Mouse (Mus musculus) liver, embryonic 12.5 days (tissue): Measurements from ENCODE around the gene Car1. TPM values are rescaled to one million over a fixed set of nuclear protein-coding genes. Genes with fewer than 3 reads are reported as not detected.
"Not testable (repeated sequence)": the region's sequence is repeated elsewhere in the genome, so short reads cannot be mapped to it uniquely, and the experiment has no call there.

Source experiments
- ATAC-seq: fragments of 200-750 bp; cut with Nextera tagmentation; 2 replicates; pipeline ENCODE4 v1.8.0; 2017; ENCODE audit warnings: moderate number of reproducible peaks, mild to moderate bottlenecking, moderate library complexity
- H3K27ac ChIP-seq: fragments of 300-500 bp; sonication (generic); 2 replicates; pipeline ENCODE4 v1.5.1; 2016; ENCODE audit warnings: mild to moderate bottlenecking
- H3K27me3 ChIP-seq: fragments of 300-500 bp; sonication (generic); replicated peaks from 2 replicates; pipeline ENCODE4 v1.6.1; 2016; ENCODE audit warnings: mild to moderate bottlenecking, moderate library complexity
- H3K36me3 ChIP-seq: fragments of 300-500 bp; sonication (generic); 2 replicates; pipeline ENCODE4 v1.6.1; 2016; ENCODE audit warnings: mild to moderate bottlenecking, moderate library complexity
- H3K4me1 ChIP-seq: fragments of 300-500 bp; sonication (generic); 2 replicates; pipeline ENCODE4 v1.6.1; 2016
- H3K4me2 ChIP-seq: fragments of 300-500 bp; sonication (generic); 2 replicates; pipeline ENCODE4 v1.6.1; 2016; ENCODE audit warnings: mild to moderate bottlenecking, moderate library complexity
- H3K4me3 ChIP-seq: fragments of 300-500 bp; sonication (generic); 2 replicates; pipeline ENCODE4 v1.5.1; 2016; ENCODE audit warnings: mild to moderate bottlenecking, moderate library complexity
- H3K9ac ChIP-seq: fragments of 300-500 bp; sonication (generic); 2 replicates; pipeline ENCODE4 v1.6.1; 2016; ENCODE audit warnings: mild to moderate bottlenecking, moderate library complexity
- H3K9me3 ChIP-seq: fragments of 300-500 bp; sonication (generic); replicated peaks from 2 replicates; pipeline ENCODE4 v1.6.1; 2016; ENCODE audit warnings: mild to moderate bottlenecking, moderate library complexity
- WGBS: fragments of 180-500 bp; shearing (Covaris S2); methylation state at CpG from one replicate; pipeline ENCODE4 v1.1.7; 2016; ENCODE audit not compliant: insufficient replicate concordance; 5-methylcytosine and 5-hydroxymethylcytosine counted together
- polyA plus RNA-seq: library from polyadenylated mRNA; unstranded; fragments of >200 nt; fragmentation: Nextera tagmentation; extraction: Ambion mirVana; gene quantifications from 2 replicates; pipeline ENCODE4 v1.2.1, GENCODE M21; 2016

Gene Car1
- polyA plus RNA-seq, 1 experiment from 2014 or later, result 41.1 TPM

DNA sequence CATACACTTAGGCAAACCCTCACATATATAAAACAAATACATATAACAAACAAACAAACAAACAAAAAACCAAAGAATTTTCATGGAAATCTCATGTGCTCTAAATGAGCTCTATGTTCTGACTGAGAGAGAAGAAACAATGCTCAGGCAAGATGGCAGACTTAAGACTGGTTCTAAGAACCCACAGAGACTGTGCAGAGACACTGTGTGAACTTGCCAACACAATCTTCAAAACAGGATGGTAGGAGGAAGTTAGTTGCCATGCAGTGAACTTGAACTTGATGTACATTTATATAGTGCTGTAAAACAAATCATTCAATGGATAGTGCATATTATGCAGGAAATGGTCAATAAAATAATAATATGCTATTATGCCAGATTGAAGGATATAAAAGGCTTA, 1.5 kb downstream of the Car1 start:
- Histone ChIP-seq H3K4me1 (no peaks in the 10 kb centered on the region), H3K4me3 (no peak overlapping the region), H3K27me3 (no peaks in the 10 kb centered on the region), H3K9ac (no peak overlapping the region), H3K9me3 (no peaks in the 10 kb centered on the region), H3K36me3 (no peaks in the 10 kb centered on the region), H3K27ac (no peak overlapping the region), H3K4me2 (no peak overlapping the region)
- no peak for ATAC-seq

DNA sequence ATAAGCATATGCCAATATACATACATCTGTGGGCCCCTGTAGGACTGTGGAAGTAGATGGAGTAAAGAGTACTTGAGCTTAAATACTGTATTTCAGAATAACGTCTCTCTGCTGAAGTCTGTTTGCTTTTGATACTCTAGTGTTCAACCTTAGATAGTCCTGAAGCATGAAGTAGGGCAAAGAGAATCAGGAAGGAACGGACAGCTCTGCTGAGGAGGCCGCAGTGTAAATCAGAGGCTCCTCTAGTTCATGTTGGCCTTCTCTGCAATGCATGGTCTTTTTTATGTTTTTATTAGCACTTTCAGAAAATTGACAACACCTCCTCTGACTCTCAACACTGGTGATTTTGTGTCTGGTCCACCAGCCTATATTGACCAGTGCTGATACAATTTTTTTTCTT, 2.2 kb downstream of the Car1 start:
- H3K27me3 ChIP-seq, result no peaks in the 10 kb centered on the region
- ATAC-seq, result no peak
- no peaks in the 10 kb centered on the region for H3K4me1 ChIP-seq
- H3K4me3 ChIP-seq, result no peak overlapping the region
- WGBS, result 71% methylated on average over 3 of the region's 3 CpGs
- H3K9ac ChIP-seq, result no peak overlapping the region
- no peaks in the 10 kb centered on the region for H3K9me3 ChIP-seq
- H3K27ac ChIP-seq, result no peak overlapping the region
- H3K36me3 ChIP-seq, result no peaks in the 10 kb centered on the region
- no peak overlapping the region for H3K4me2 ChIP-seq

DNA sequence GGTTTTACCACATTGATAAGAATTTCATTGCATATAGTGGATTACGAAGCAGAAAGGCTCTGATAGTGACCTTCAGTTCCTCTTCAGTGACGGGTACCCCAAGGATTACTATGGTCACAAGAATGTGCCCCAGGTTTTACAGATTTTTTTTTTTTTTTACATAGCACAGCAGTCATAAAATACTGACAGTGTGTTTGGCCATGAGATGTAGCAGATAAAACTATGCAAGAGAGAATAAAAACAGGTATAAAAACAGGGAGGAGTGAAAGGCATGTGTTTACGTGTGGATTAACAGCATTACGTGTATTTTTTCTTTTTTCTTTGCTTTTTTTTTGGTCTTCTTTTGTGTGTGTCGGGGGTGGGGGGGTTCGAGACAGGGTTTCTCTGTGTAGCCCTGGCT, 3.3 kb downstream of the Car1 start:
- H3K4me2 ChIP-seq, result no peak overlapping the region
- no peak overlapping the region for H3K9ac ChIP-seq
- H3K4me1 ChIP-seq, result no peaks in the 10 kb centered on the region
- H3K27me3 ChIP-seq, result no peaks in the 10 kb centered on the region
- no peaks in the 10 kb centered on the region for H3K9me3 ChIP-seq
- no peak overlapping the region for H3K4me3 ChIP-seq
- 67% methylated on average over 6 of the region's 6 CpGs for WGBS
- no peak for ATAC-seq
- H3K27ac ChIP-seq, result no peak overlapping the region
- H3K36me3 ChIP-seq, result no peaks in the 10 kb centered on the region

DNA sequence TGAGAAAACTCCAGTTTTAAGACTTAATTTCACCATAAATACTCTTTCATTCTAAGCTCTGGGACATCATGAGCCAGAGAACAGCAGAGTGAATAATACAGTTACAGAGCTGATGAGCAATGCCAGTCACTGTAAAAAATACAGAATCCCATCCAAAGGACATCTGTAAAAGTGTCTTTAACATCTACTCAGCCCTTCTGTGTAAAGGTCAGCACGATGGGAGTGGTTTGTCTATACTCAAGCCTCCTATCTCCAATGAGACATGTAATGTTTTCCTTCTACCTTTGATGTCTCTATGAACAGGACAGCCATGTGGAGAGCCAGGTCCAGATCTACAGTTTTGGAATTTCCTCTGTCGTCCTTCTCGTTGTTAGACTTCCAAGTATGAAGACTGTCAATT, 11.1 kb downstream of the Car1 start:
- no peaks in the 10 kb centered on the region for H3K9me3 ChIP-seq
- H3K4me2 ChIP-seq, result no peak overlapping the region
- H3K27ac ChIP-seq, result no peak overlapping the region
- H3K36me3 ChIP-seq, result no peaks in the 10 kb centered on the region
- H3K9ac ChIP-seq, result no peak overlapping the region
- no peak for ATAC-seq
- H3K4me3 ChIP-seq, result no peak overlapping the region
- 72% methylated on average over 3 of the region's 3 CpGs for WGBS
- H3K27me3 ChIP-seq, result no peaks in the 10 kb centered on the region
- no peaks in the 10 kb centered on the region for H3K4me1 ChIP-seq

DNA sequence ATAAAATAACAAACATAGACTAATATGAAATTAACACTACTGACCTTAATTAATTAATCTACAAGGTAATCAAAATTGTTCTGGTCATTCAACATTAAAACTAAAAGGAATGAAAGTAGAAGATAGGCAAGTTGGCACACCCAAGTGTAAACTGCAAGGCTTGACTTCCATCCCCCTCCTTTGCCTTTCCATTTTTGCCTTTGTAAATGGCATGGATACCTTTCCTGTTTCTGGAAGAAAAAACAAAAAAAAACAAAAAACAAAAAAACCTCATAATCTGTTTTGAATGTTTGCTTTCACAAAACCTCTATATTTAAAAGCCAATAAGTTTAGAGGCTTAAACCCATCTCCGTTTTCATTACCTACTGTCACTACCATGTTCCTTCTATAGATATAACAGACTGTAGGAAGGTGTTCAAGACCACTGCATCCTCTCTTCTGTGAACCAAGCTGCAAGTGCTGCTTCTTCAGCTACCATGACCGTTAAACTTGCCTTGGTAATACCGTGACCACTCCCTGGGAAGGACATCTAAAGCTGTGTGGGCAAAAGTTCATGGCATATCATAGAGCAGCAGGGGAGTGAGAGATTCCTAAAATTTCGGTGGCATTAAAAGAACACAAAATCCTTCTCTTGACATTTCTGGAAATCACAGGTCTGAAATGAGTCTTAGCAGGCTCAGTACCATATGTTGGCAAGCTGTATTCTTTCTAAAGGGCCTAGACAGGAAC, 12.7 kb downstream of the Car1 start:
- no peak for ATAC-seq
- no peak overlapping the region for H3K4me3 ChIP-seq
- 65% methylated on average over 4 of the region's 4 CpGs for WGBS
- H3K27ac ChIP-seq, result no peak overlapping the region
- no peak overlapping the region for H3K4me2 ChIP-seq
- H3K4me1 ChIP-seq, result no peaks in the 10 kb centered on the region
- no peaks in the 10 kb centered on the region for H3K9me3 ChIP-seq
- H3K27me3 ChIP-seq, result no peaks in the 10 kb centered on the region
- no peak overlapping the region for H3K9ac ChIP-seq
- no peaks in the 10 kb centered on the region for H3K36me3 ChIP-seq

DNA sequence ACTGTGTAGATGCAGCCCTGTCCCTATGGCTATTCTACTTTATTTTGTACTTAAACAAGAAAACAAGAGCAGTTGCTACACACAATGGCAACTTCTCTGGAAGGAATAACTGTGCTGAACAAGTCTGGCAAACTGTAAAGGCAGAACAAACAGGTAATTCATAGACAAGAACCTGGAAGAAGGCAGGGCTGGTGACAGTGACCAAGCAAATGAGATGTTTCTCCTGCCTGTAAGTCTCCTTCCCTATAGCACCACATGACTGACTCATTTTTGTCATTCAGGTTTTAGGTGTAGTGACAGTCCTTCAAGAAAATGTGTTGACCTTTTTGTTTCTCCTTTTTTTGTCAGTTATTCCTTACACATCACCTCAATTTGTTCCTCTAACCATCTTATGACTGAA, 16.1 kb downstream of the Car1 start:
- Histone ChIP-seq H3K27me3 (no peaks in the 10 kb centered on the region), H3K9me3 (no peaks in the 10 kb centered on the region), H3K9ac (no peak overlapping the region), H3K4me2 (no peak overlapping the region), H3K36me3 (no peaks in the 10 kb centered on the region), H3K4me3 (no peak overlapping the region), H3K4me1 (no peaks in the 10 kb centered on the region), H3K27ac (no peak overlapping the region)
- ATAC-seq, result no peak

DNA sequence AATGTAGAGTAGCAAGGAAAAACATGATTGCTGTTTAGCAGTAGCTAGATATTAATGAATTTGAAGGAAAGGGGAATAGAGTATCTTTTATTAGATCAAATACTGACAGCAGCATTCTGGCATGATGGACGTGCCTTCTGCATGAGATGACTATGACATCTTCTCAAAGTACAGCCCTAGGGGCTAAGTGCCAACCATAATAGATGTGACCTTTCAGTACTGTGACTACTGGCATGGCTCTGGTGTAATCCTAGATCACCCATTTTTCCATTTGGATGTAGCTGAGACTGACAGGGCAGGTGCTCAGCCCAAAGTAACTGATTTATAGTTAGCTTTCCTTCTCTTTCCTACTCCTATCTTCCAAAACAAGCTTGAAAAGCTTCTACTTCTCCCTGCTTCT, 20.6 kb downstream of the Car1 start:
- Histone ChIP-seq H3K4me3 (no peak overlapping the region), H3K27ac (no peak overlapping the region), H3K27me3 (no peaks in the 10 kb centered on the region), H3K36me3 (no peaks in the 10 kb centered on the region), H3K9me3 (no peaks in the 10 kb centered on the region), H3K4me1 (no peaks in the 10 kb centered on the region), H3K9ac (no peak overlapping the region), H3K4me2 (no peak overlapping the region)
- WGBS, result 66% methylated on average over 1 of the region's 1 CpGs
- ATAC-seq, result no peak

DNA sequence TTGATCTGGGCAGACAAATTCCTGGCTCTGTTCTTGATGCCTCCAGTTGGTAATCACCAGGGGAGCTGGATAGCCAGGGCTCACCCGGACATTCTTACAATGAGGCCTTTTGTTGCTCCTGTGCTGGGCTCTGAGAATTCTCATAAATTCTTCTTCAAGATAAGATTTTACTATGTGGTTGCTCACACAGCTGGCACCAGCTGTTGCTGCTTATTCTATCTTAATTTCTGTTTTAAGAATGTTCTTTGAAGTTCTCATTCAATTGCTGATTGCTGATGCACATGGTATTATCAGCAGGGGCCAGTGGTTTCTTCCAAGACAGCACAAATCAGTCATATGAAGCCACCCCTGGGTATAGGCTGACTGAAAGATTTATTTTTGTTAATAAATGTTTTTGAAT, 21.0 kb downstream of the Car1 start:
- Histone ChIP-seq H3K36me3 (no peaks in the 10 kb centered on the region), H3K9ac (no peak overlapping the region), H3K4me3 (no peak overlapping the region), H3K4me1 (no peaks in the 10 kb centered on the region), H3K9me3 (no peaks in the 10 kb centered on the region), H3K27me3 (no peaks in the 10 kb centered on the region), H3K4me2 (no peak overlapping the region), H3K27ac (no peak overlapping the region)
- no peak for ATAC-seq
- 73% methylated on average over 1 of the region's 1 CpGs for WGBS

DNA sequence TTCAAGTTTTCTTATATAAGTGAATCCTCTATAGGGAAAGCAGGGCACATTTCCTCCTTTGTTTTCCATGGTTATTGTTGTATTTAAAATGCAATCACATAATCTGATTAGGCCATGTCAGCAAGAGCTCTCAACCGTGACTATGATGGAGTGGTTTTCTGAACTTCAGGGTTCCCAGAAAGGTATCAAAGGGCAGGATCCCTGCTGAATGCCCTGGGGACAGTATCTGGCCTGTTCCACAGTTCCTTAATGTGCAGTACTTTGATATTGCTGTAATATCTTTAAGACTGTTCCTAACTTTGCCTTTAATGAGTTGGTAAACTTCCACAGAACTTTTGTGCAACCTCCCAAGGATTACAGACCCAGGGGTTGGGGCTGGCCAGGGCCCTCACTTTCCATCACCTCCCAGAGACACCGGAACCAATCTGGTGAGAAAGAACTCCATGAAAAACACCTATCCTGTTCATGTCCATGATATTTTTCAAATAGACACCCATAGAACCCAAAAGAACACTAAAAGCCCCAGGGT, 21.6 kb downstream of the Car1 start:
- no peaks in the 10 kb centered on the region for H3K27me3 ChIP-seq
- H3K4me2 ChIP-seq, result no peak overlapping the region
- no peak overlapping the region for H3K9ac ChIP-seq
- no peaks in the 10 kb centered on the region for H3K36me3 ChIP-seq
- no peak overlapping the region for H3K4me3 ChIP-seq
- no peak for ATAC-seq
- WGBS, result 58% methylated on average over 2 of the region's 2 CpGs
- no peaks in the 10 kb centered on the region for H3K9me3 ChIP-seq
- H3K4me1 ChIP-seq, result no peaks in the 10 kb centered on the region
- H3K27ac ChIP-seq, result no peak overlapping the region

DNA sequence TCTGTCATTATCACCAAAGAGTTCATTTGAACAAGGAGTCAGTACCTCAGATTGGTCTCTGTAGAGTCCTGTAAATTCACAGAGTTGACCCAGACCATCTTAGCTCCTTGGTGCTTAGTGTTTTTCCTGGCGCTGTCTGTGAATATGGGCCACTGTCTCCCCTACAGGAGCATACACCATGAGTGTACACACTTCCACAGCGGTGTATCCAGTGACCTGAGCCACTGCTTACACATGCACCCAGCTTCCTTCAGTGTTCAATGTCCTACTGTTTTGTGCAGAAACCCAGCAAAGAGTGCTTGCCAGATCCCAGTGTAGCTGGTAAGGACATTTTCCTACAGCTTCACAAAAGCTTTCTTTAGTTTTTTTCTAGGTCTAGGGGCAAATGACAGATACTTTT, 22.8 kb downstream of the Car1 start:
- no peak for ATAC-seq
- Histone ChIP-seq H3K9ac (no peak overlapping the region), H3K9me3 (no peaks in the 10 kb centered on the region), H3K4me3 (no peak overlapping the region), H3K27ac (no peak overlapping the region), H3K4me1 (no peaks in the 10 kb centered on the region), H3K36me3 (no peaks in the 10 kb centered on the region), H3K4me2 (no peak overlapping the region), H3K27me3 (no peaks in the 10 kb centered on the region)
- WGBS, result 73% methylated on average over 2 of the region's 2 CpGs

DNA sequence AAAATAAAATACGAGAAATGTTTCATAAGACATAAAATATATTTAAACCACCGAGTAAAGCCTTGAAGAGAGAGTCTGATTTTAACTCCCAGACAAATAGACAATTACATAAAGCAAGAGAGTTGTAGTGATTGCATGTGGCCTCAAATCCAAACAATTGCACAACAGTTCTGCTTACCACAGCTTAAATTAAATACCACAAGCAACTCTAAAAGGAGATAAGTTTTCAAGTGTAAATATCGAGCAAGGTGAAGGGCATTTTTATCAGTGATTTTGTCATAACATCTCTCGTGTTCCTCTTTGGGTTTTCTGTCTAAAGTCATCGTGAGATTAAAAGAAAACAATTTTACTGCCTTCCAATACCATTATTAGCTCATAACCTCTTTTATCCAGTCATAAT, 25.0 kb downstream of the Car1 start:
- H3K9me3 ChIP-seq, H3K36me3 ChIP-seq, H3K9ac ChIP-seq, H3K4me2 ChIP-seq, H3K27ac ChIP-seq, H3K4me1 ChIP-seq, H3K4me3 ChIP-seq, ATAC-seq, H3K27me3 ChIP-seq: not testable (repeated sequence)
- WGBS, result 52% methylated on average over 5 of the region's 5 CpGs

DNA sequence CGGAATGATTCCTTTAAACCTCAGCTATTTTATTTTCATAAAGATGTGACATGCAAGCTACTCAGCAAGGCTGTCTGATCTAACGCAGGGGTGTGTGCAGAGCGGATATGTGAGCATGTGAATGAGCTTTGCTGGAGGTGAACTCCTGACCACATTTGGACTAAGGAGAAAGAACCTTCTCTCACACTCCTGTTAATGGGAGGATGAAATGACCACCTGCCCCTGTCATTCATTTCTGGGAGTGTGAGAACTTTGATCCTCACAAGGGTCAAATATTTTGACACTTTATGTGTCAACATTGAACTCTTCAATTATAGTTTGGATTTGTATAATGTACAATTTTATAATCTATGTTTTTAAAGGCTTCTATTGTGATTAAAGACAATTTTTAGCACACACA, 25.8 kb downstream of the Car1 start:
- not testable (repeated sequence) for ATAC-seq, H3K27ac ChIP-seq, H3K27me3 ChIP-seq, H3K4me1 ChIP-seq, H3K4me3 ChIP-seq, H3K36me3 ChIP-seq, H3K4me2 ChIP-seq, H3K9ac ChIP-seq, H3K9me3 ChIP-seq
- WGBS, result 69% methylated on average over 3 of the region's 3 CpGs

DNA sequence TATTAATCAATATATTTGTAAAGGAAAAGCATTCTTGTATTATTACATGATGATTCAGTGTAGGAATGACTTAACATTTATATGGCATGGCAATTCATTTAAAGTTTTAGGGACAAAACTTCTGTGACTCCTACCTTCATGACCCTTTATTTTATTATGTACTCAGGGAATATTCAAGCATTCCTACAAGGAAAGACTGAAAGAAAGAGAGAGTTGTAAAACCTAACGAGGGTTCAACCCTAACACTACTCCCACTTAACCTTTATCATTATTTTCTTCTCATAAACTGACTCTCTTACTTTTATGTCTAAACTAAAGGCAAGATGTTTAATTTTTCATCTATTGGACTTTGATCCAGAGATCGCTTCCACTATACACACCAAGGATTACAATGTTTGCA, 28.0 kb downstream of the Car1 start:
- no peaks in the 10 kb centered on the region for H3K36me3 ChIP-seq
- no peaks in the 10 kb centered on the region for H3K4me1 ChIP-seq
- H3K9ac ChIP-seq, result no peak overlapping the region
- ATAC-seq, result no peak
- H3K4me2 ChIP-seq, result no peak overlapping the region
- H3K9me3 ChIP-seq, result no peaks in the 10 kb centered on the region
- WGBS, result 53% methylated on average over 2 of the region's 2 CpGs
- no peak overlapping the region for H3K4me3 ChIP-seq
- H3K27ac ChIP-seq, result no peak overlapping the region
- no peaks in the 10 kb centered on the region for H3K27me3 ChIP-seq
